Mouse (Mus musculus): ENCODE results near the gene Parp16. TPM values are rescaled to one million over a fixed set of nuclear protein-coding genes. Genes with fewer than 3 reads are reported as not detected.

Parp16 gene
- 7.6 and 10.4 TPM in 2 replicates for polyA plus RNA-seq (2012; rRNA removed)

DNA sequence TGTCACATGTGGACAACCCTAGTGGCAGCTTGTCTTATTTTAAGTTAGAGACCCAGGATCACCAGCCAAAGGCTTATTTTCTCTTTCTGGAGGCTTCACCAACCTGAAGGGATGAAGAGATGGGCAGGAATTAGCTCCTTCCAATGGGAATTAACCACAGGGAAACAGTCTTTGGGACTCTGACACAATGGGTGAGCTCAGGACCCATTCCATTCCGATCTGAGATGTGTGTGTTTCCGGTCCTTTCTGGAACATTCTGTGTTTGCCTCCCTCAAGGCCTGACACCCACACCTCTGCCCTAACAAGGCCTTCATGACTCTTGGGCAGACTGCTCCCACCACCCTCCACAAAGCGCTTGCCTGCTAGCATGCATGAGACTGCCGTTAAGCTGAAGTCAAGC, at the start of gene Parp16:
Gene Parp16 (plus strand): TSS at position 301 of the 400 bp plus-strand sequence.
- no peak for DNase-seq (ENCODE audit: low read depth, low spot score)
- WGBS = 61% methylated on average over 4 of the region's 4 CpGs

DNA sequence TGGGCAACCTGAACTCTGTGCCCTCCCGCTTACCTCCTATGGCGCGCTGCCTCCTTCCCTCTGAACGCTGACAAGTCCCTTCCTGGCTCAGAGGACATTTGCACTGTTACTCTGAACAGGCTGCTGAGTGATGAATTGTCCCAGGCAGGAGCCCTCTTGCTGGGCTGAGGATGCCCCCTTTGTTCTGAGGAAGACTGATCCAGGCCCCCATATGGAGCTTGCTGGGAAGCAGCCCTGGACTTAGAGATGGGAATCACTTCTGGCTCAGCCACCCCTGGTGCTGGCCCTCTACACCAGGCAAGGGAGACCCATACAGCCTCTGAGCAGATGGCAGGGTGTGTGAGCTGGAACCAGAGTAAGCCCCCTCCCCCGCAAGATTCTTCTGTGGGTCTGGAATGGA, 49.2 kb upstream of the Parp16 start:
- DNase-seq (ENCODE audit: low read depth, low spot score) = no peak
- WGBS = 86% methylated on average over 5 of the region's 5 CpGs

DNA sequence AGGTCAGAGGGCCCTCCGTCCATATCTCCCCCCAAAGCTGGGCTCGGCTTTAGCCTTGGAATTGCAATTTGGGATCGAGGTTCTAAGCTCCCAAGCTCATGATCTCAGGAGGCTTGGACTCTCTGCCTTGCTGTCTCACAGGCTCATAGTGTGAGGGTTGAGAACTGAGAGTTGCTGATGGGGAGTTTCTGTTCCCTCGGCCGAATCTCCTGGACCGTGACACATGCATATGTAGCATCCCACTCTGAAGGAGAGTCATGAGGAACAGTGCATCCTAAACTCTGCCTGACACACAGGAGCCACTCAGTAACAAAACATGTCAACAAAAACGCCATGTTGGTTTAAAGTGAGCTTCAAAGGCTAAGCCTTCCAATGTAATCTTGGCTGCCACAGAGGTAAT, 46.6 kb upstream of the Parp16 start:
- 83% methylated on average over 7 of the region's 7 CpGs for WGBS
- no peak for DNase-seq (ENCODE audit: low read depth, low spot score)

DNA sequence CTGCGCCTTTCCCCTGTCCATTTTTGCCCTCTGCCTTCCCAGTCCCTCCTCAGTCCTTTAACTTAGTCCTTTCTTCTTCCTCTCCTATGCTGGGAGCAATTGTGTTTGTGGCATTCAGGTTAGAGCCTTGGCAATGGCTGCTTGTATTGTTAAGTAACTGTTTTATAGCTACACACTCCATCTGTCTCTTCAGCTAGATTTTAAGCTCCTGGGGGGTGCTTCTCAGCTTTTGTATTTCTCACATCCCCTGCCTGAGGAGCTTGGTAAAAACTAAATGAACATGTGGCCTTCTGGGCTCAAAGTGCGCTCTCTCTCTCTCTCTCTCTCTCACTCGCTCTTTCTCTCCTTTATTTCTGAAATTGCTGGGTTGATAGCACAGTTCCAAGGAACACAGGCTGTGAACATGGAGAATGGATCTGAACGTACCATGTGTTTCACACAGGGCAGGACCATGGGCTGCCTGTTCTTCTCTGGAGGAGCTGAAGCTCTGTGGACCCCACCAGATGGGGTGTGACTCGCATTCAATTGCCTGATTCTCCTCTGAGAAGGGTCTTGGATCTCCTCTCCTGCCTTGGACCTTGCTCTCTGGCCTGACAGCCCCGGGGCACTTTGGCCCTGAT, 42.3 kb upstream of the Parp16 start:
- WGBS = 74% methylated on average over 6 of the region's 6 CpGs
- no peak for DNase-seq (ENCODE audit: low read depth, low spot score)

DNA sequence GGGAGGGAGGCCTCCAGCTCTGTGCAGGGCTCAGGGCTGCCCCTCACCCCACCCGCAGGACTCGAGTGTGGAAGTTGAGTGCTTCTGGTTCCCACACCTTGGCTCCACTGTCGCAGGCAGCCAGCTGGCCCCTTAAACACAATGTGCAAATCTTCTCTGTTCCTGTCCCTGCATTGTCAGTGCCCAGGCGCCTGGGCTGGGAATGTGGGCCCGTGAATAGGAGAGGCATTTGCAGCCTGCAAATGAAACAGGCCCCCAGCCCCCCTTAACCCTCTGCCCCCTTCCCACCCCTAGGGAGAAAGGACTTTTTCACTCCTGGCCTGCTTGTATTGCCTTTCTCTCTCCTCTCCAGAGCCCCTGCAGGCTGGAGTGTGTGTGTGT, 41.8 kb upstream of the Parp16 start:
- WGBS = 49% methylated on average over 5 of the region's 5 CpGs

DNA sequence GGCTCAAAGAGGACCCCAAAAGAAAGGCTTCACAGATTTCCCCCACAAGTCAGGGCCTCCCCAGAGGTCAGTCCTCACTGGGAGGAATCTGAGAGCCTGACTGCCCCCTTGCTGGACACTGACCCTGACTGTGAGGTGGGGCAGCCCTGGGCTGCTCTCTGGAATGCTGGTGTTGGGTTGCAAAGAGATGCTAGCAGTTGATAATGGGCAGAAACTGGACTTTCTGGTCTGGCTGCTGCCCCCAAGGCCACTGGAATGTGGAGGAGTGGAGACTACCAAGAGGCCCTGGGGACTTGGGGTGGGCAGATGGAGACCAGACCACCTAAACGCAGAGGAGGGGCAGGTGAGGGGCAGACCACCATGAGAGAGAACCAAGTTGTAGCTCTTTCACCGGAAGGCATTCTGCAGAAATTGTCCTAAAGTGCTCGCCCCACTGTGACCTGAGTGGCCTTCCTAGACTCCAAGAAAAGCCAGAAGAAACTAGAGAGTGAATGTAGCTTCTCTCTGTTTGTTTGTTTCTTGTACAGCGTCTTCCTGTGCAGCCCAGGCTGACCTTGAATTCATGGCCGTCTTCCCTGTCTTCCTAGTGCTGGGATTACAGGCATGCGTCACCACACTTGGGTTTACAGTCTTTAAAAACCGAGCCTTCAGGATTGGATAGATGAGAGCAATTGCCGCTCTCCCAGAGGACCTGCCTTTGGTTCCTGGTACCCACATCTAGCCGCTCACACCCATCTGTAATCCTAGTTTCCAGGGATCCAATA, 40.3 kb upstream of the Parp16 start:
- WGBS = 73% methylated on average over 9 of the region's 9 CpGs
- DNase-seq (ENCODE audit: low read depth, low spot score) = no peak

More for the DNA sequence above, 41.8 kb upstream of the Parp16 start:
- no peak for DNase-seq (ENCODE audit: low read depth, low spot score)

DNA sequence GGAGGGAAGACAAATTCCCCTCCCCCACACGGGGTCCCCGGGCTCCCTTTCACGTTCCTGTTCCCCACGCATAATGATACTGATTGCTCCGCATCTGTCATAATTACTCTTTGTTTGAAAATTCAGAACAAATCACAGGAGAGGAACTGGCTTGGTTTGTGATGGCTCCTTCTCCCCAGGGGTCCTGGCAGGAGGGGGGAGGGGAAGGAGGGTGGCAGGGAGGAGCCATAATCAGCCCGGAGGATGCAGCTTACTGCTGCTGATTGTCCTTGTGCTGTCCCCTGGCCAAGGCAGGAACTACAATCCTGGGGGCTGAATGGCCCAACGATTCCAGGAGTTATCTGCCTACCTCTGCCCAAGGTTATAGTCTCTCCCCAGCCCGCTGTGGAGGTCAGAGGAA, 38.5 kb upstream of the Parp16 start:
- WGBS = 23% methylated on average over 8 of the region's 8 CpGs
- no peak for DNase-seq (ENCODE audit: low read depth, low spot score)

DNA sequence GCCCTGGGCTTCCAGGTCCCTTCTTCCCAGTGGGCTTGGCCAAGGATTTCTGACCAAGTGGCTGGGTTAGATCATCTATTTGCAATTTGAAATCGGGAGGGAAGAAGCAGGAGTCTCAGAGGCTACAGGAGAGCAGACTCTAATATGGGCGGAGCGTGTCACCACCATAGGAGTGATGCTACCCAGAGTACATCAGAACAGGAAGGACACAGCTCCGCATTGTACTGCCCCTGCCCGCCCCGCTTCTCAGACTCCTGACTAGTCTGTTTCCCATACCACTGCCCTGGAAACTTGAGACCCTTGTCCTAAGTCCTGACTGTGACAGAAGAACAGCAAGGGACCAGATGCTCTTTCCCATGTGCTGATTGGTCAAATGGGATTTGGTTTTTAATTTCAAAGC, 37.5 kb upstream of the Parp16 start:
- 70% methylated on average over 6 of the region's 6 CpGs for WGBS
- no peak for DNase-seq (ENCODE audit: low read depth, low spot score)

DNA sequence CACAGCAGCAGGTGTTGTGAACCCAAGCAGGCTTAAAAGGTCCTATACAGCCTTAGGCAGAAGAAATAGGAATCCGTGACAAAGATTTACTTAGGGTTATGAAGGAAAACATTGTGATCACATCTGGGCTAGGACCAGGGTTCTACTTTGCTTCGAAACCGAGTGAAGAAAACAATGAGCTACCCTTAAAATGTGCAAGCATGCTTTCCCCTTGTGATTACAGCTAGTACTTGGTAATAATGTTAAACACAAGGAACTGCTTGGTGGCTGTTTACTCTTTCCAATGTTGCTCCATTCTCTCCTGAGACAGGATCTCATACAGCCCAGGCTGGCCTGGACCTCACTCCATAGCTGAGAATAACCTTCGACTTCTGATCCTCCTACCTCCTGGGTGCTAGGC, 34.0 kb upstream of the Parp16 start:
- no peak for DNase-seq (ENCODE audit: low read depth, low spot score)
- 73% methylated on average over 4 of the region's 4 CpGs for WGBS

DNA sequence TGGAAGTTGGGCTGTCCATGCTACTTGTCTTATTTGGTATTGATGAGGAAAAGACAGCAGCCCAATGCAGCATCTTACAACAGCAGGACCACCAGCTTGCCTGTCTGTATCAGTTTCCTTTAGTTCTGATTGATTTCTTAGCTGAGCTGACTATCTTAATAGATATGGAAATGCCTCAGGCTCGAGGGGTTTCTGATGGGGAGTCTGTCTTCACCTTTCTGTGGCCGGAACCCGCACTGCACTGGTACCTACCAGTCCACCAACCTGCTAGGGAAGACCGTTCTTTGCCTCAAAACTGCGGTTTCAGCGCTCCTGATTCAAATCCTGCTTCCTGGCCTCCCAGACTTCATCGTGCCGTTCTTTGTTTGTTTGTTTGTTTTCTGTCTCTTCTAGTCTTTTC, 33.3 kb upstream of the Parp16 start:
- WGBS = 67% methylated on average over 8 of the region's 8 CpGs
- DNase-seq (ENCODE audit: low read depth, low spot score) = no peak

DNA sequence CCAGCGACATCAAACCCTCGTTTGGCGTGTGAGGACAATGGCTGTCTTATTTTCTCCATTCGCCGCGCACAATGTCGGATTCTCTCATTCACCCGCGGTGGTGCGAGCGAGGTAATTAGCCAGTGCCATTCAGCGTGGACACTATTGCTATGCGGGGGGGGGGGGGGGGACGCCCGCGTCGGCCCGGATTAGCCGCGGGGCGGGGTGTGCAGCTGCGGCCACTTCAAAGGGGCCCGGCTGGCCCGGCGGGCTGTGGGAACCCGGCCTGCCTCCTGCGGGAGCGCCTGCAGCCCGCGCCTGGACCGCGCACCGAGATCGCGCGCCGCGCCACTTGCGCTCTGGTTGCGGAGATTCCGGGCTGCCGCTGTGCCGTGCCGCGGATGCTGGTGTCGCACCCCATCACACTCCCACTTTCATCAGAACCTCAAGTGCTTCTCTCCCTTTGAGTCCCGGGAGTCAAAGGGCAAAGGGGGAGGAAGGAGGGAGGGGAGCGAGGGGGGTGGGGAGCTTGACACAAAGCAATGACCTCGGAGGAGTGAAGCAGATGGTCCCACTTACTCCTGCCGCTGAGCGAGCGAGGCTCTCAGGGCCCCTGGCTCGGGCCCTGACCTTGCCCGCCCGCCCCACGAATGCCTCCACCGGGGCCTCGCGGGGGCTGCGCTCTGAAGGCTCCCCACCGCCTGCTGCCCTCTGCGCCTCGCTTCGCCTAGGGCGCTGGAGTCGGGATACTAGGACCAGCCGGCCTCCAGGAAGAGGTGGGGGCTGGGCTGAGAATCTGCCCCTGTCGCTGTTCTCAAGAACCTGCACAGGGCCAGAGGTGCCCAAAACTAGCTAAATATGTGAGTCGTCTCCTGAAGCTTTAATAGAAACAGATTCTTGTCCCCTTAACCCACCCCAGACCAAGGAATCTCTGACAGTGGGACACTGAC, 32.2 kb upstream of the Parp16 start:
- DNase-seq (ENCODE audit: low read depth, low spot score) = no peak
- 5% methylated on average over 67 of the region's 69 CpGs for WGBS

DNA sequence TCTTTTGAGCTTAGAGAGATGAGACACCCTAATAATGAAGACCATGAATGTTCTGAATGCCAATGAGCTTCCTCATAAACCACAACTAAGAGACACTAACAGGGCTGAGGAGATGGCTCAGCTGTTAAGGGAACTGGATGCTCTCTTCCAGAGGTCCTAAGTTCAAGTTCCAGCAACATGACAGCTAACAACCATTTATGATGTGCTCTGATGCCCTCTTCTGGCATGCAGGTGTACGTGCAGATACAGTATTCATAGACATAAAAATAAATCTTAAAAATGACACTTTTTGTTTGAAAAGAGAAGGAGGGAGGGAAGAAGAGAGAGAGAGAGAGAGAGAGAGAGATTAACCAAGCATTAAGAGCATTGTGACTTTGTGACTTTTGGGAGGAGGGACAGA, 30.3 kb upstream of the Parp16 start:
- WGBS = 16% methylated on average over 1 of the region's 1 CpGs
- no peak for DNase-seq (ENCODE audit: low read depth, low spot score)

DNA sequence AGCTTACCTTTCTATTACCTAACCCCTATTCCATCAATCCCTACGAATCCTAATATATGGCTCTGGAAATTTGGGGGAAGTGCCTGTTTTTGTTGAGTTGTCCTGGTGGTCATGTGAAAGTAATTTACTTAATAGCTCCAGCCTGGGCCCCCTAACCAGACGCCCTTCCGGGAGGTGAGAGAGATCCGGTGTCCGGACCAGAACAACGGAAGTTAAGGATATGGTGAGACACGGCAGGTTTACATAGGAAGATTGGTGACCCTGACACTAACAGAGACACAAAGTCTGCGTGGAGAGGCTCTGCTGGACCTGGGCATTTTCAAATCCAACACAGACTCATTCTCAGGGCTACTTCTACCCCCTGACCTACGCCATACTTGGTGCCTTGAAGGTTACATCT, 28.8 kb upstream of the Parp16 start:
- 72% methylated on average over 9 of the region's 9 CpGs for WGBS
- DNase-seq (ENCODE audit: low read depth, low spot score) = no peak

DNA sequence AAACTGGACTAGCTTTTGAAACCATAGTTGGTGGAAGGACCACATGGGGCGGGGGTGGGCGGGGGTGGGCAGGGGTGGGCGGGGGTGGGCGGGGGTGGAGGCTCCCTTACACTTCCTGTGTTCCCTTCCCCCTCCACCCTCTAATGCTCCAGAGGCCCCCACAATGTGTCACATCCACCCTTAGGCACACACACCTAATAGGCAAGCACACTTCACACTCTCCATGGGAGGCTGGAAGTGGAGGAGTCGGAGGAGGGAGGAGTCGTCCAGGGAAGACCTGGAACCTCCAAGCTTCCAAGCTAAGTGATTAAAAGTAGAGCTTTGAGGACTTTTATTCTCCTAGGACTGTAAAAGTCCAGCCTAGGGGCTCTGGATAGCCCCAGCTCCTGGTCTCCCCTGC, 26.6 kb upstream of the Parp16 start:
- WGBS = 53% methylated on average over 6 of the region's 6 CpGs
- no peak for DNase-seq (ENCODE audit: low read depth, low spot score)

DNA sequence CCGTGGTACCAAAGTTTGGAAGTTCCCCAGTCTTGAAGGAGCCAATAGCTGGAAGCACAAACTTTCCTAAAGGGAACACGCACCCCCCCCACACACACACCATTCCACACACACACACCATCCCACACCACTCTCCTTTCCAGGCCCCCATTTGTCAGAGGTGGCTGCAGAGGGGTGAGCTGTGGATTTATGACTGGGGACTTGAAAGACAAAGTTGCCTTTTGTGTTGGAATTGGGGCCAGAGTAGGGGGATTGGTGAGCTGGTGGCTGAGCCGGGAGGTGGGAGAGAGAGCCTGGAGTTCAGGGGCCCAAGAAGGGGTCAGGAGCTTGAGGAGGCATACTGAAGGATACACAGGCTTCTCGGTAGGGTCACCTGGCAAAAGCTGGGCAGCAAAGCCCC, 26.2 kb upstream of the Parp16 start:
- WGBS = 87% methylated on average over 4 of the region's 4 CpGs
- DNase-seq (ENCODE audit: low read depth, low spot score) = no peak

DNA sequence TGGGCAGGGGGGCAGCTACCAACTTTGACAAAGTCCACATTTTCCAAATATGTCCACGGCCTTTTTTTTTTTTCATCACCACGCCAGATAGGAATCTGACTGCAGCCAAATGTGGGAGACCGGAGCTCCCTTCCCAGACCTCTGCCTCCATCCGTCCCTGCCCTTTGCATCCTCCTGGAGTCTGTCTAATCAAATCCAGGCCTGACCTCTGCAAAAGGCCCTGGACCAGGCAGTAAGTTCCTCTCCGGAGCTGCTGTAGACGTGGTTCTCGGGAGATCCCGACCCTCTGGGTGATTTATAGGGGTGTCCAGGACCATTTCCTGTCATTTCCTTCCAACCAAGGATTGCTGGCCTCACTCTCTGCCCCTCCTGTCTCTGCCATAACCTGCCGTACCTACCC, 22.5 kb upstream of the Parp16 start:
- no peak for DNase-seq (ENCODE audit: low read depth, low spot score)
- 68% methylated on average over 9 of the region's 9 CpGs for WGBS

DNA sequence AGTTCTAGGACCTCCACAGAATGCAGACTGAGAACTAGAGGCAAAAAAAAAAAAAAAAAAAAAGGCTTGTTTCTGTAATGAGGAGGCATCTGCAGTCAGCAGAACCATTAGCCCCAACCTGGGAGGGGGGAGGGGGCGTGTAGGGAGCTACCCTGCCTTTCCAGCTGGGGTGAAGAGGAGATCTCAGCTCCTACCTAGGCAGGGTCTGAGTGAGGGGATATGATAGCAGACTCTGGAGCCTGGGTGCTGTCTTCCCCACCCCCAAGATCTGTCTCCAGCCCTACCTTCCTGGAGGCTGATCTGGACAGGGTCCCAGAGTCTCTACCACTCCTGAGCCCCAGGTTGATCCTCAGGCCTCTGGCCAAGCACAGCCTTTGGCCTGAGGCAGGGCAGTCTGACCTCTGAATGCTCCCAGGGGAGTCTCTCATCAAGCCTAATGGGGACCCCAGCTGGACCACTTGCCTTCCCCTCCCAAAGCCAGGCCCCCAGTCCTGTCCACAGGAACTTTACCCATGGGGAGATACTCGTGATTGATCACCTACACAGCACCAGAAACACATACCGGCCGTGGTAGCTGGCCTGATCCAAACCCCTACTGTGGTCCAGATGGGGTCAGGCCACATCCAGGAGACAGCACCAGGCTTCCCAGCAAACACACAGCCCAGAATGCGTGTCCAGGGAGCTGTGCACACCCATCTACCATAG, 19.8 kb upstream of the Parp16 start:
- no peak for DNase-seq (ENCODE audit: low read depth, low spot score)
- WGBS = 81% methylated on average over 5 of the region's 5 CpGs

DNA sequence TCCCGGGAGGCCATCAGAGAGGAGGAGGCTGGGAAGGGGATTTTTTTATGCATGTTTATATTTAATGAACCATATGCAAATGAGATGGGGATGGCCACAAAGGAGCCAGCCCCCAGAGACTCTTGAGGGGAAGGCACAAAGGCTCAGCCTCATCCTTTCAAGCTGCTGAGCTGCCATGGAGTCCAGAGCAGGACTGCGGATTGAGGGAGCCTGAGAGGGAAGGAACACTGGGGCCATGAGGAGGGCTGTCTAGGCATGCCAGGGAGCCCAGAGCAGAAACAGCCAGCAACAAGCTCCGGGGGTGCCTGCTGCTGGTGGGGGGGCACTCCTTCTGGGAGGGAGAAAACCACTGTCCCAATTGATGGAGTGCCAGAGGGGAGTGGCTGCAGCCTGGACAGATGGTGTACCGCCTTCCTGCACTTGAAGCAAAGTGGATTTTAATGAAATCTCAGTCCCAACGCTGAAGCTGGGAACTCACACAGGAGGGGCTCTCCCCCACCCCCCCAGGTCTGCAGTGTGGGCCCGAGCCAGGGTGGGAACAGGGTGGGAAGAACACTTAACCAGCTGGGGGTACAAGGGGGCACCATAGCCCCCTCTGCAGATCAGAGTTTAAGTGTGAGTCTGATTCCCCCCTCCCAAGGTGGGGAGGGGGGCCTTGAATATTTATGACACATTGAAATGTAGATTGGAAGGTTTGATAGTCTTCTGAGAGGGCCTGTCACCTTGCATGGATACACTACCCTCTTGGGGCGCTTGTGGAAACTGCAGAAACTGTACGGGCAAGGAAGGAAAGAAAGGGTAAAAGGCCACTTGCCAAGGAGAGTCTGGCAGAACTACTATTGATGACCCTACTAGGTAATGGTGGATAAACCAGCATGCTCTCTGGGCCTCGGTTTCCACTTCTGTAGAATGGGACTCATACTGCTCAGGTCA, 18.9 kb upstream of the Parp16 start:
- WGBS = 57% methylated on average over 9 of the region's 9 CpGs
- DNase-seq (ENCODE audit: low read depth, low spot score) = no peak

DNA sequence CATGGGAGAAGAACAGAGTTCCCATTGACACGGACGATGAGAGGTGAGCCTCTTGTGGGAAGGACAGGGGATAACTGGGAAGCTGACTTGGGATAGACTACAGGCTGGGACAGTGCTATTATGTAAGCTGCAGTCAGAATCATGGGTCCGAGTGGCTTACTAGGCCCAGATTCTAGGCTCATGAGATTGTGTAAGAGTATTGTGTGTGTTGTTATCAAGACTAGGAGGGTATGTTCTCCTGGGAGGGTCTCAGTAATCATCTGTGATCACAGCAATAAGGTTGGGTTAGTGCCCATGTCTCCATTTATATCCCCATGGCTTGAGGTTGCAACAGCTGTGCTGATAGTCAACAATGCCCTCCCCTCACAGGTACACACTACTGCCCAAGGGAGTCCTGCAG, 17.7 kb upstream of the Parp16 start:
- 88% methylated on average over 3 of the region's 3 CpGs for WGBS
- no peak for DNase-seq (ENCODE audit: low read depth, low spot score)
